Mouse (Mus musculus): Measurements from ENCODE around the gene Vma21. TPM values are rescaled to one million over a fixed set of nuclear protein-coding genes. Genes with fewer than 3 reads are reported as not detected.

The Vma21 gene
- 10 to 100 TPM in 1 of 2 experiments, 1 to 10 TPM in 1; 6.3 to 16.5 TPM for polyA plus RNA-seq (2012; fragmentation: generic; extraction: Trizol)

DNA sequence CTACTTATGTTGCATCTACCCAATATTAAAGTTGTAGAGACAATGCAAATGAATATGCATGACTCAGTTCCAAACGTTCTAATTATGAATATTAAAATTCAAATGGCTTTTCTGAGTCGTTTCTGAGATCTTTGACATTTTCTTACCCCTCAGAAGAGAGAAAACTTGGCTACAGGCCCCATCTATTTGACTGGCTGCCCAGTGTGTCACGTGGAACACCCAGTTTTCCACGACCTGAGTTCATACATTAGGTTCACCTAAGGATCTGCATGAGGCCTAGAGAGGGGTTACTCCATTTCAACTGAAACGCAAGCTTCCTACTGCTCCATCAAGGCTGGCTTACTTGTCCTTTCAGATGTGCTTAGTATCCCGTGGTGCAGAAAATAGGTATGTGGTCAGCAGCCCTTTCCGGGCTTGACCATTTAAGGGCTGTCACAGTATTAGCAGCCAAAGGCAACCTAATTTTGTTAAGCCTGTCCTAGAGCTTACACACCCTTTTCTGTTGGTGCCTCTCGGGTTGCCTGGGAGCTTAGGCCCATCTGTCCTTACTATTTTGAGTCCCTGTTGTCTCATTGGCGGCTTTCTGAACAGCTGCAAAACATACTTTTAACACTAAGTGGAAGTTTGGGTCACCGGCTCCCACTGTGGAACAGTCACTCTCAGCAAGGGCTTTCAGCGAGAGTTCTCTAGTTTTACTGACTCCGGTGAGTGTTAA is at the start of gene Vma21:
Gene Vma21 (plus strand): TSS at position 294 of the 715 bp plus-strand sequence.

Other genes with a start within 250 kb of the Vma21 start
- not detected for gene Gpr50, start 152.3 kb upstream of the Vma21 start, polyA plus RNA-seq (2012; fragmentation: generic; extraction: Trizol)
- gene Gm1141, start 105.1 kb downstream of the Vma21 start, polyA plus RNA-seq (2012; fragmentation: generic; extraction: Trizol) = under 1 TPM in 1 of 2 experiments, not detected in 1; 0.08 TPM
- not detected for gene Prrg3, start 146.7 kb downstream of the Vma21 start, polyA plus RNA-seq (2012; fragmentation: generic; extraction: Trizol)
- not detected for gene Fate1, start 157.1 kb downstream of the Vma21 start, polyA plus RNA-seq (2012; fragmentation: generic; extraction: Trizol)
- gene Cnga2, start 175.9 kb downstream of the Vma21 start, polyA plus RNA-seq (2012; fragmentation: generic; extraction: Trizol) = under 1 TPM in 1 of 2 experiments, not detected in 1; 0.02 TPM

All from C3H10T1/2 (cell line).